Mouse (Mus musculus): Measurements from ENCODE around the gene Zmym6. TPM values are rescaled to one million over a fixed set of nuclear protein-coding genes. Genes with fewer than 3 reads are reported as not detected.
A peak's percentile ranks its signal among the peaks of the same experiment; 100 is the strongest.

Zmym6 gene
- polyA plus RNA-seq, 1 experiment from 2014 or later, result 21.2 TPM

- Histone ChIP-seq H3K9me3 (replicated peaks; ENCODE audit: control insufficient read depth, low read length) (no peaks in the 10 kb centered on the region), H3K36me3 (ENCODE audit: control insufficient read depth, insufficient read depth, low read length) (no peaks in the 10 kb centered on the region), H3K27me3 (replicated peaks; ENCODE audit: control insufficient read depth, insufficient read depth, low read length) (no peaks in the 10 kb centered on the region), H3K27ac (ENCODE audit: low read depth, low read length) (no peak overlapping the region), H3K4me3 (ENCODE audit: low read depth, low read length) (no peak overlapping the region), H3K4me2 (ENCODE audit: low read length) (no peak overlapping the region), H3K4me1 (ENCODE audit: control insufficient read depth, insufficient read depth, low read length) (no peaks in the 10 kb centered on the region), H3K9ac (ENCODE audit: low read length) (no peak overlapping the region)
- DNase-seq (ENCODE audit: low spot score) (no peak), ATAC-seq (no peak)
- 87% methylated on average over 13 of the region's 13 CpGs for WGBS
Observed at GRCm38 (mm10) chr4:127150031-127150430, 72.8 kb downstream of the Zmym6 start.

GRCm38 (mm10) chr4:127153345-127153744 lies 76.2 kb downstream of the Zmym6 start:
- no peak overlapping the region for H3K4me3 ChIP-seq (ENCODE audit: low read depth, low read length)
- no peak overlapping the region for H3K4me2 ChIP-seq (ENCODE audit: low read length)
- DNase-seq (ENCODE audit: low spot score) (no peak), ATAC-seq (no peak)
- H3K27me3 ChIP-seq (replicated peaks; ENCODE audit: control insufficient read depth, insufficient read depth, low read length), result no peaks in the 10 kb centered on the region
- no peaks in the 10 kb centered on the region for H3K4me1 ChIP-seq (ENCODE audit: control insufficient read depth, insufficient read depth, low read length)
- H3K9ac ChIP-seq (ENCODE audit: low read length), result no peak overlapping the region
- H3K27ac ChIP-seq (ENCODE audit: low read depth, low read length), result no peak overlapping the region
- no peaks in the 10 kb centered on the region for H3K36me3 ChIP-seq (ENCODE audit: control insufficient read depth, insufficient read depth, low read length)
- WGBS, result 42% methylated on average over 1 of the region's 1 CpGs
- no peaks in the 10 kb centered on the region for H3K9me3 ChIP-seq (replicated peaks; ENCODE audit: control insufficient read depth, low read length)

- no peak overlapping the region for H3K27ac ChIP-seq (ENCODE audit: low read depth, low read length)
- H3K4me1 ChIP-seq (ENCODE audit: control insufficient read depth, insufficient read depth, low read length), result no peaks in the 10 kb centered on the region
- ATAC-seq (no peak), DNase-seq (ENCODE audit: low spot score) (no peak)
- H3K9ac ChIP-seq (ENCODE audit: low read length), result no peak overlapping the region
- H3K9me3 ChIP-seq (replicated peaks; ENCODE audit: control insufficient read depth, low read length), result no peaks in the 10 kb centered on the region
- H3K4me2 ChIP-seq (ENCODE audit: low read length), result no peak overlapping the region
- H3K27me3 ChIP-seq (replicated peaks; ENCODE audit: control insufficient read depth, insufficient read depth, low read length), result no peaks in the 10 kb centered on the region
- no peak overlapping the region for H3K4me3 ChIP-seq (ENCODE audit: low read depth, low read length)
- 64% methylated on average over 5 of the region's 5 CpGs for WGBS
- H3K36me3 ChIP-seq (ENCODE audit: control insufficient read depth, insufficient read depth, low read length), result no peaks in the 10 kb centered on the region
Observed at GRCm38 (mm10) chr4:127155757-127156156, 78.6 kb downstream of the Zmym6 start.

- no peak for DNase-seq (ENCODE audit: low spot score)
- Histone ChIP-seq H3K36me3 (ENCODE audit: control insufficient read depth, insufficient read depth, low read length) (no peaks in the 10 kb centered on the region), H3K27me3 (replicated peaks; ENCODE audit: control insufficient read depth, insufficient read depth, low read length) (no peaks in the 10 kb centered on the region), H3K4me3 (ENCODE audit: low read depth, low read length) (no peak overlapping the region), H3K4me2 (ENCODE audit: low read length) (no peak overlapping the region), H3K4me1 (ENCODE audit: control insufficient read depth, insufficient read depth, low read length) (no peaks in the 10 kb centered on the region), H3K27ac (ENCODE audit: low read depth, low read length) (no peak overlapping the region), H3K9me3 (replicated peaks; ENCODE audit: control insufficient read depth, low read length) (no peaks in the 10 kb centered on the region), H3K9ac (ENCODE audit: low read length) (no peak overlapping the region)
- no peak for ATAC-seq
- WGBS, result 84% methylated on average over 4 of the region's 4 CpGs
Observed at GRCm38 (mm10) chr4:127157746-127158145, 80.6 kb downstream of the Zmym6 start.

- H3K9ac ChIP-seq (ENCODE audit: low read length), result no peak overlapping the region
- H3K4me3 ChIP-seq (ENCODE audit: low read depth, low read length), result no peak overlapping the region
- no peaks in the 10 kb centered on the region for H3K36me3 ChIP-seq (ENCODE audit: control insufficient read depth, insufficient read depth, low read length)
- H3K27ac ChIP-seq (ENCODE audit: low read depth, low read length), result no peak overlapping the region
- peaks cover 5% of the 10 kb centered on the region; the same call in 1 of the 2 replicates for H3K4me1 ChIP-seq (ENCODE audit: control insufficient read depth, insufficient read depth, low read length)
- DNase-seq (ENCODE audit: low spot score) (no peak), ATAC-seq (no peak)
- no peak overlapping the region for H3K4me2 ChIP-seq (ENCODE audit: low read length)
- H3K9me3 ChIP-seq (replicated peaks; ENCODE audit: control insufficient read depth, low read length), result no peaks in the 10 kb centered on the region
- no peaks in the 10 kb centered on the region; the same call in 1 of the 2 replicates for H3K27me3 ChIP-seq (replicated peaks; ENCODE audit: control insufficient read depth, insufficient read depth, low read length)
- WGBS, result 73% methylated on average over 8 of the region's 8 CpGs
Observed at GRCm38 (mm10) chr4:127163926-127164325, 86.7 kb downstream of the Zmym6 start.

GRCm38 (mm10) chr4:127167096-127167495 lies 89.9 kb downstream of the Zmym6 start:
- Histone ChIP-seq H3K27me3 (replicated peaks; ENCODE audit: control insufficient read depth, insufficient read depth, low read length) (no peaks in the 10 kb centered on the region; the same call in 1 of the 2 replicates), H3K4me3 (ENCODE audit: low read depth, low read length) (no peak overlapping the region), H3K9ac (ENCODE audit: low read length) (no peak overlapping the region), H3K4me2 (ENCODE audit: low read length) (no peak overlapping the region), H3K4me1 (ENCODE audit: control insufficient read depth, insufficient read depth, low read length) (peaks cover 21% of the 10 kb centered on the region), H3K27ac (ENCODE audit: low read depth, low read length) (no peak overlapping the region), H3K9me3 (replicated peaks; ENCODE audit: control insufficient read depth, low read length) (no peaks in the 10 kb centered on the region), H3K36me3 (ENCODE audit: control insufficient read depth, insufficient read depth, low read length) (no peaks in the 10 kb centered on the region)
- DNase-seq (ENCODE audit: low spot score), result no peak
- WGBS, result 63% methylated on average over 5 of the region's 5 CpGs
- no peak for ATAC-seq

- Histone ChIP-seq H3K27ac (ENCODE audit: low read depth, low read length) (no peak overlapping the region), H3K9ac (ENCODE audit: low read length) (no peak overlapping the region), H3K27me3 (replicated peaks; ENCODE audit: control insufficient read depth, insufficient read depth, low read length) (no peaks in the 10 kb centered on the region; the same call in 1 of the 2 replicates), H3K9me3 (replicated peaks; ENCODE audit: control insufficient read depth, low read length) (no peaks in the 10 kb centered on the region), H3K4me1 (ENCODE audit: control insufficient read depth, insufficient read depth, low read length) (peaks cover 21% of the 10 kb centered on the region), H3K4me3 (ENCODE audit: low read depth, low read length) (peak overlapping the region; percentile 81; the same call in 1 of the 2 replicates), H3K4me2 (ENCODE audit: low read length) (peak overlapping the region; percentile 97), H3K36me3 (ENCODE audit: control insufficient read depth, insufficient read depth, low read length) (no peaks in the 10 kb centered on the region)
- ATAC-seq, result no peak
- DNase-seq (ENCODE audit: low spot score), result no peak
- 14% methylated on average over 8 of the region's 8 CpGs for WGBS
Observed at GRCm38 (mm10) chr4:127167731-127168130, 90.5 kb downstream of the Zmym6 start.

- Histone ChIP-seq H3K4me2 (ENCODE audit: low read length) (peak overlapping the region; percentile 97), H3K27ac (ENCODE audit: low read depth, low read length) (peak overlapping the region; percentile 58), H3K9ac (ENCODE audit: low read length) (peak overlapping the region; percentile 88), H3K4me3 (ENCODE audit: low read depth, low read length) (peak overlapping the region; percentile 81), H3K27me3 (replicated peaks; ENCODE audit: control insufficient read depth, insufficient read depth, low read length) (no peaks in the 10 kb centered on the region; the same call in 1 of the 2 replicates), H3K9me3 (replicated peaks; ENCODE audit: control insufficient read depth, low read length) (no peaks in the 10 kb centered on the region), H3K4me1 (ENCODE audit: control insufficient read depth, insufficient read depth, low read length) (peaks cover 21% of the 10 kb centered on the region), H3K36me3 (ENCODE audit: control insufficient read depth, insufficient read depth, low read length) (no peaks in the 10 kb centered on the region)
- DNase-seq (ENCODE audit: low spot score) (peak; percentile 70), ATAC-seq (peak; percentile 67)
- WGBS, result under 1% methylated on average over 39 of the region's 39 CpGs
Observed at GRCm38 (mm10) chr4:127168211-127168913, 91.2 kb downstream of the Zmym6 start.

- Histone ChIP-seq H3K4me1 (ENCODE audit: control insufficient read depth, insufficient read depth, low read length) (peaks cover 21% of the 10 kb centered on the region), H3K9ac (ENCODE audit: low read length) (peak within 1 kb of the TSS; percentile 88), H3K4me2 (ENCODE audit: low read length) (peak within 1 kb of the TSS; percentile 97), H3K4me3 (ENCODE audit: low read depth, low read length) (peak within 1 kb of the TSS; percentile 81), H3K27ac (ENCODE audit: low read depth, low read length) (peak within 1 kb of the TSS; percentile 58), H3K9me3 (replicated peaks; ENCODE audit: control insufficient read depth, low read length) (no peaks in the 10 kb centered on the region), H3K27me3 (replicated peaks; ENCODE audit: control insufficient read depth, insufficient read depth, low read length) (no peaks in the 10 kb centered on the region; the same call in 1 of the 2 replicates), H3K36me3 (ENCODE audit: control insufficient read depth, insufficient read depth, low read length) (no peaks in the 10 kb centered on the region)
- DNase-seq (ENCODE audit: low spot score) (peak; percentile 72), ATAC-seq (peak; percentile 61)
- under 1% methylated on average over 27 of the region's 67 CpGs for WGBS
Observed at GRCm38 (mm10) chr4:127168914-127169345, 91.7 kb downstream of the Zmym6 start, which contains the start of gene Dlgap3. TSS of gene Dlgap3 (plus strand) at chr4:127169204.
